Mouse (Mus musculus) ES-E14 (cell line): ENCODE data around the gene Ankrd11.

Source experiments
- MAFK ChIP-seq: IDR thresholded peaks from 2 replicates; pipeline ENCODE4 v1.6.1; 2014; ENCODE audit warnings: mild to moderate bottlenecking, low read depth, low read length, inconsistent platforms; ENCODE audit not compliant: insufficient read depth
- ZC3H11A ChIP-seq: IDR thresholded peaks from 2 replicates; pipeline ENCODE4 v1.6.1; 2012; ENCODE audit warnings: low read depth, mild to moderate bottlenecking, inconsistent platforms, low read length, borderline replicate concordance
- ZNF384 ChIP-seq: IDR thresholded peaks from 2 replicates; pipeline ENCODE4 v1.6.1; 2012; ENCODE audit warnings: low read depth, low read length, inconsistent platforms

DNA sequence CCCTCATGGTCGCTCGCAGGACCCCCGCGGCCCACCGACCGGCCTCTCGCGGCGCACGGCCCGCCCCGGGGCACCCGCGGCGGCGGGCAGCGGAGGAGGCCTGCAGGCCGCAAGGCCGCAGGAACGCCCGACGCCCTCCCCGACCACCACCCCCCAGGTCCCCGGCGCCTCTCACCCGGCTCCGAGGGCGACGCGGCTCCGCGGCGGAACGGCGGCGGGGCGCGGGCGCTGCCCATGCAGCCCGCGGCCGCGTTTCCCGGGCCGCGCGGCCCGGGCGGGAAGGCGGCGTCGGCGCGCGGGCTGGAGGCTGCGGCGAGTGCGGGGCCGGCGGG is 337 bp downstream of the Ankrd11 start:
- TF ChIP-seq MAFK (no peak), ZC3H11A (no peak), ZNF384 (no peak)
